Mouse (Mus musculus): ENCODE measurements around the gene Tppp3.

The Tppp3 gene

GRCm38 (mm10) chr8:105471314-105472015 is at the start of gene Tppp3:
TSS of gene Tppp3 (minus strand) at chr8:105471526.
- peak; percentile 81 for DNase-seq (ENCODE audit: low spot score)

- no peak for DNase-seq (ENCODE audit: low spot score)
Measured at GRCm38 (mm10) chr8:105521061-105521460, 49.7 kb upstream of the Tppp3 start.

- no peak for DNase-seq (ENCODE audit: low spot score)
Measured at GRCm38 (mm10) chr8:105520521-105520920, 49.2 kb upstream of the Tppp3 start.

- DNase-seq (ENCODE audit: low spot score): no peak
Measured at GRCm38 (mm10) chr8:105519591-105519990, 48.3 kb upstream of the Tppp3 start.

- DNase-seq (ENCODE audit: low spot score): no peak
Measured at GRCm38 (mm10) chr8:105518436-105519313, 47.3 kb upstream of the Tppp3 start, which contains the start of gene Hsd11b2. TSS of gene Hsd11b2 (plus strand) at chr8:105518755.

GRCm38 (mm10) chr8:105517346-105517745 is 46.0 kb upstream of the Tppp3 start:
- no peak for DNase-seq (ENCODE audit: low spot score)

GRCm38 (mm10) chr8:105516018-105516645 is 44.8 kb upstream of the Tppp3 start:
- DNase-seq (ENCODE audit: low spot score): peak; percentile 52

- DNase-seq (ENCODE audit: low spot score): no peak
Measured at GRCm38 (mm10) chr8:105514656-105515055, 43.3 kb upstream of the Tppp3 start.

- DNase-seq (ENCODE audit: low spot score): no peak
Measured at GRCm38 (mm10) chr8:105514194-105514593, 42.9 kb upstream of the Tppp3 start.

- no peak for DNase-seq (ENCODE audit: low spot score)
Measured at GRCm38 (mm10) chr8:105509997-105510735, 38.8 kb upstream of the Tppp3 start.

- DNase-seq (ENCODE audit: low spot score): no peak
Measured at GRCm38 (mm10) chr8:105508758-105509157, 37.4 kb upstream of the Tppp3 start.

GRCm38 (mm10) chr8:105506977-105507376 is 35.7 kb upstream of the Tppp3 start:
- no peak for DNase-seq (ENCODE audit: low spot score)

GRCm38 (mm10) chr8:105504617-105505016 is 33.3 kb upstream of the Tppp3 start:
- no peak for DNase-seq (ENCODE audit: low spot score)

- DNase-seq (ENCODE audit: low spot score): no peak
Measured at GRCm38 (mm10) chr8:105499787-105500186, 28.5 kb upstream of the Tppp3 start.

- peak; percentile 88 for DNase-seq (ENCODE audit: low spot score)
Measured at GRCm38 (mm10) chr8:105496439-105497180, 25.3 kb upstream of the Tppp3 start, which contains the start of gene Zdhhc1. TSS of gene Zdhhc1 (minus strand) at chr8:105496902.

- DNase-seq (ENCODE audit: low spot score): no peak
Measured at GRCm38 (mm10) chr8:105495350-105496302, 24.3 kb upstream of the Tppp3 start.

GRCm38 (mm10) chr8:105494566-105494965 is 23.2 kb upstream of the Tppp3 start:
- DNase-seq (ENCODE audit: low spot score): no peak

- DNase-seq (ENCODE audit: low spot score): no peak
Measured at GRCm38 (mm10) chr8:105493495-105493894, 22.2 kb upstream of the Tppp3 start.

GRCm38 (mm10) chr8:105489281-105489680 is 18.0 kb upstream of the Tppp3 start:
- no peak for DNase-seq (ENCODE audit: low spot score)

GRCm38 (mm10) chr8:105488082-105488481 is 16.8 kb upstream of the Tppp3 start:
- DNase-seq (ENCODE audit: low spot score): no peak
